Mouse (Mus musculus) mouse trophoblast stem cell (cell line): Measurements from ENCODE around the gene Cd55b.

ENCODE experiments used
- in situ Hi-C, 2 experiments: fragments of 300-500 bp; cut with MseI, MboI; formaldehyde crosslinking; loops; 2 replicates in 1 of 2; 3 replicates in 1 of 2; pipeline ENCODE4 v1.15.1; 2025

Gene Cd55b

GRCm38 (mm10) chr1:130342429-130342828 lies 80.4 kb downstream of the Cd55b start:
- in situ Hi-C loops = loop anchor here in 1 of 2 experiments (25.0 kb wide), 1 partner anchor 855 kb away; no protein-coding TSS in a partner anchor
